Mouse (Mus musculus) stomach, postnatal 0 days (tissue): ENCODE results near the gene Epha4.

ENCODE experiments used
- CTCF ChIP-seq: IDR thresholded peaks from 2 replicates; pipeline ENCODE4 v1.5.1; 2016; ENCODE audit warnings: antibody characterized with exemption, low read depth, mild to moderate bottlenecking, moderate library complexity
- EP300 ChIP-seq: optimal IDR thresholded peaks from 2 replicates; pipeline ENCODE3; 2016; ENCODE audit warnings: antibody characterized with exemption

DNA sequence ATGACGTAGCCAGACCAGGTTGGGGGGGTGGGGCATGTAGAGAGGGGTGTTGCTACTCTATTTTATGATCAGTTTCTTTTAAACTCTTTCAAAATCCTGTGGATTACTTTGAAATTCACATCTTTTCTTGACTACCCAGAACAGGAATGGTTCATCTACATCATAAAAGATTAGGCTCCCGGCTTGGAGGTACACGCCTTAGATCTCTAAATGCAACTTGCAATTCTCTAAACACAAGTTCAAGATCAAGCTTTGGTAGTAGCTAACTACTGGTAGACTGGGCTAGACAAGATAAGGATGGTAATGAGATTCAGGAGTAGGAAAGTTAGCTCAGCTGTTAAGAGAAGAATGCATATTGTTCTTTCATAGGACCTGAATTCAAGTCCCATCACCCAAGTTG lies 63.3 kb downstream of the Epha4 start:
- TF ChIP-seq CTCF (no peak), EP300 (no peak)
